Mouse (Mus musculus) CH12.LX (cell line): ENCODE measurements around the gene Cwc15.

Experiments used
- CTCF ChIP-seq, 2 experiments: IDR thresholded peaks in 1 of 2; conservative IDR thresholded peaks in 1 of 2; 2 replicates each; pipeline ENCODE4 v1.5.1; 2011 to 2012; ENCODE audit warnings: low read depth in 2 of 2, low read length in 2 of 2, improper control_type of control experiment in 1 of 2, inconsistent platforms in 1 of 2, mild to moderate bottlenecking in 1 of 2, moderate library complexity in 1 of 2
- EP300 ChIP-seq: IDR thresholded peaks from 2 replicates; pipeline ENCODE4 v1.6.1; 2011; ENCODE audit warnings: low read length, improper control_type of control experiment
- ETS1 ChIP-seq: conservative IDR thresholded peaks from 2 replicates; pipeline ENCODE4 v1.6.1; 2012; ENCODE audit warnings: low read depth, mild to moderate bottlenecking, inconsistent platforms, low read length, improper control_type of control experiment, moderate library complexity
- HCFC1 ChIP-seq: IDR thresholded peaks from 2 replicates; pipeline ENCODE4 v1.6.1; 2012; ENCODE audit warnings: low read depth, mild to moderate bottlenecking, inconsistent platforms, low read length, improper control_type of control experiment
- KAT2A ChIP-seq: IDR thresholded peaks from 2 replicates; pipeline ENCODE4 v1.6.1; 2012; ENCODE audit warnings: low read length, improper control_type of control experiment, inconsistent platforms; ENCODE audit not compliant: insufficient replicate concordance
- MEF2A ChIP-seq: IDR thresholded peaks from 2 replicates; pipeline ENCODE4 v1.6.1; 2014; ENCODE audit warnings: low read depth, mild to moderate bottlenecking, inconsistent platforms, low read length, improper control_type of control experiment, borderline replicate concordance
- NELFE ChIP-seq: IDR thresholded peaks from 2 replicates; pipeline ENCODE4 v1.6.1; 2011; ENCODE audit warnings: low read depth, low read length, improper control_type of control experiment
- PAX5 ChIP-seq: IDR thresholded peaks from 2 replicates; pipeline ENCODE4 v1.6.1; 2012; ENCODE audit warnings: low read length, inconsistent platforms, mixed read lengths
- POLR2A ChIP-seq: IDR thresholded peaks from 2 replicates; pipeline ENCODE4 v1.6.1; 2011; ENCODE audit warnings: low read depth, mild to moderate bottlenecking, improper control_type of control experiment, low read length
- POLR2AphosphoS2 ChIP-seq: IDR thresholded peaks from 2 replicates; pipeline ENCODE4 v1.6.1; 2011; ENCODE audit warnings: low read depth, low read length, improper control_type of control experiment
- RAD21 ChIP-seq: IDR thresholded peaks from 2 replicates; pipeline ENCODE4 v1.6.1; 2011; ENCODE audit warnings: low read depth, mild to moderate bottlenecking, low read length, improper control_type of control experiment, moderate library complexity
- UBTF ChIP-seq: IDR thresholded peaks from 2 replicates; pipeline ENCODE4 v1.6.1; 2012; ENCODE audit warnings: low read depth, mild to moderate bottlenecking, inconsistent platforms, low read length, improper control_type of control experiment, moderate library complexity
- ZNF384 ChIP-seq: IDR thresholded peaks from 2 replicates; pipeline ENCODE4 v1.6.1; 2012; ENCODE audit warnings: low read depth, low read length, improper control_type of control experiment, inconsistent platforms

DNA sequence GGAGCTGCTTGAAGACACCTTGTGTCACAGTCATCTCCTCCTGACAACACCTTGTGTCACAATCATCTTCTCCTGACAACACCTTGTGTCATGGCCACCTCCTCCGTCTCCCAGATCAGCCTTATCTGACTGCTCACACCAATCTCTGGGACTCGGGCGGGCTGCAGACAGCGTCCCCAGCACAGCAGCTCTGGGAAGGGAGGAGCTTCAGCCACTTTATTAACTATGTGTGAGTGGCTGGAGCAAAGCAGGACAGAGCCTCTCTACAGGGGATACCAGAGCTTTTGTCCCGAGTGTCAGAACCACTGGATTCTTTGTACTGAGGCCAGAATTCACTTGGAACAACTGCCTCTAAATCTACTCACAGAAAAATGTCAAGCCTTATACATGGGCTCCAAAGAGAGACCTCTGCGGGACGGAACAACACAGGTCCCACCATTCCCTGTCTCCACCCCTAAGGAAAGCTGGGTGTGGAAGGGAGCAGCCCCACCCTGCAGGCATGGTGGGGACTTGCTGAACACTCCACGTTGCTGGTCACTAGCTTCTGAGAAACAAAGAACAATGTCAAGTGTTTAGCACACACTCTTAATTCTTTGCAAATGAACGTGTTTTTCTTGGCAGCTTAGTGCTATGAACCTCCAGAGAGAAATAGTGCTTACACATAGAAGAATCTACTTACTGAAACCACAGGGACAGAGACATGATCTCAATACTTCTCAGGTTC lies 43.8 kb downstream of the Cwc15 start:
- TF ChIP-seq KAT2A = no peak
- TF ChIP-seq CTCF (conservative IDR thresholded peaks at IDR 0.05 in 1 of 2, IDR thresholded peaks at IDR 0.05 in 1 of 2; ENCODE audit: low read depth in 2 of 2, low read length in 2 of 2) = no peak
- no peak for TF ChIP-seq NELFE
- no peak for TF ChIP-seq EP300
- TF ChIP-seq UBTF = no peak
- TF ChIP-seq ETS1 = no peak
- TF ChIP-seq POLR2AphosphoS2 = no peak
- TF ChIP-seq RAD21 = no peak
- no peak for TF ChIP-seq HCFC1
- TF ChIP-seq PAX5 = no peak
- TF ChIP-seq POLR2A = no peak
- no peak for TF ChIP-seq ZNF384
- no peak for TF ChIP-seq MEF2A
